Mouse (Mus musculus) bone marrow, adult 2 months (tissue): Measurements from ENCODE around the gene Fbxl14.

Source experiments
- CTCF ChIP-seq: fragments of 200-500 bp; IDR thresholded peaks from 2 replicates; pipeline ENCODE4 v1.5.1; 2011; ENCODE audit warnings: low read length, control low read depth; ENCODE audit not compliant: control insufficient read depth, insufficient read depth
- POLR2A ChIP-seq: fragments of 200-500 bp; IDR thresholded peaks from 2 replicates; pipeline ENCODE4 v1.6.1; 2011; ENCODE audit warnings: low read depth, mild to moderate bottlenecking, control low read depth, low read length, borderline replicate concordance; ENCODE audit not compliant: control insufficient read depth

DNA sequence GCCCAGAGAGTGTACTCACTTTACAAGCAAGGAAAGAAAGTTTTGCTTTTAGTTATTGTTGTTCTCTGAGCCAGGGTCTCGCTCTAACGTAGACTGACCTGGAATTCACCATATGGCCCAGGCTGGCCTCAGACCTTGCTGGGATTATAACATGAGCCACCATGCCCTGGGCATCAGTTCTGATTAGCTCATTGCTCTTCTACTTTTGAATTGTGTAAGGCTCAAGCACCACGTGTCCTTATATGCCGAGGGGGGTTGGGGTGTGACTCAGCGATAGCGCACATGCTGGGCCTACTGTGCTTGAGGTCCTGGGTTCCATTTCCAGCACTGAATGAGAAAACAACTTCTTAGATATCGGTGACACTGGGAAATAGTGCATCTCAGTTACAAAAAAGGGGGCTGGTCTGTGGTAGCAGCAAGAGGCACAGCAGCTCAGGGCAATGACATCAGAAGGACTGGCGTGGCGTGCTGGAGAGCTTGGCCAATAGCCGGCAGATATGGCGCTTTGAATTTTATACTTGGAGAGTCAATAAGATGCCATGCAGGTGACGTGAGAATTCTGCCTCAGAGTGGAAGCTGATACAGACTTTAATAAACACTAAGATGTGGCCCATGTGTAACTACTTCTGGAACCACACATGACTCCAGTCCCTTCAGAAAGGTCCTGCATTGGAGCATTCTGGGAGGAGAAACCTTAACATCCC, 7.1 kb downstream of the Fbxl14 start:
- TF ChIP-seq POLR2A (no peak), CTCF (no peak)
